Mouse (Mus musculus): ENCODE results near the gene Pros1. TPM values are rescaled to one million over a fixed set of nuclear protein-coding genes. Genes with fewer than 3 reads are reported as not detected.

The Pros1 gene
- polyA plus RNA-seq (2015; fragmentation: Nextera tagmentation; extraction: Ambion mirVana): 12.6 and 12.7 TPM in 2 replicates

- Histone ChIP-seq H3K27me3 (ENCODE audit: control insufficient read depth, insufficient read depth, low read depth, low read length) (no peaks in the 10 kb centered on the region), H3K27ac (ENCODE audit: low read length) (peak within 1 kb of the TSS; percentile 29; the same call in 1 of the 2 replicates), H3K36me3 (ENCODE audit: control insufficient read depth, insufficient read depth) (no peaks in the 10 kb centered on the region), H3K9ac (ENCODE audit: low read depth, low read length) (peak within 1 kb of the TSS; percentile 71), H3K4me3 (ENCODE audit: low read depth, low read length) (peak within 1 kb of the TSS; percentile 67), H3K9me3 (replicated peaks; ENCODE audit: control insufficient read depth, low read length) (no peaks in the 10 kb centered on the region), H3K4me1 (ENCODE audit: control insufficient read depth, low read depth, low read length) (no peaks in the 10 kb centered on the region; the same call in 1 of the 2 replicates), H3K4me2 (ENCODE audit: low read depth, low read length) (peak within 1 kb of the TSS; percentile 80)
- 4% methylated on average over 40 of the region's 42 CpGs for WGBS (ENCODE audit: insufficient replicate concordance)
- ATAC-seq (ENCODE audit: low read depth): peak; percentile 91
Observed at GRCm38 (mm10) chr16:62854191-62855068, at the start of gene Pros1. Gene Pros1, plus strand, starts transcription at chr16:62854307.

- 87% methylated on average over 3 of the region's 3 CpGs for WGBS (ENCODE audit: insufficient replicate concordance)
Observed at GRCm38 (mm10) chr16:62804621-62805020, 49.5 kb upstream of the Pros1 start.

GRCm38 (mm10) chr16:62807249-62807979, 46.7 kb upstream of the Pros1 start:
- Histone ChIP-seq H3K9ac (ENCODE audit: low read depth, low read length) (no peak overlapping the region), H3K4me1 (ENCODE audit: control insufficient read depth, low read depth, low read length) (no peaks in the 10 kb centered on the region; the same call in 1 of the 2 replicates), H3K4me3 (ENCODE audit: low read depth, low read length) (no peak overlapping the region), H3K27me3 (ENCODE audit: control insufficient read depth, insufficient read depth, low read depth, low read length) (no peaks in the 10 kb centered on the region), H3K9me3 (replicated peaks; ENCODE audit: control insufficient read depth, low read length) (no peaks in the 10 kb centered on the region), H3K36me3 (ENCODE audit: control insufficient read depth, insufficient read depth) (no peaks in the 10 kb centered on the region), H3K27ac (ENCODE audit: low read length) (no peak overlapping the region), H3K4me2 (ENCODE audit: low read depth, low read length) (no peak overlapping the region)
- no peak for ATAC-seq (ENCODE audit: low read depth)
- WGBS (ENCODE audit: insufficient replicate concordance): 52% methylated on average over 8 of the region's 8 CpGs

More at GRCm38 (mm10) chr16:62804621-62805020, 49.5 kb upstream of the Pros1 start:
- Histone ChIP-seq H3K4me1 (ENCODE audit: control insufficient read depth, low read depth, low read length) (no peaks in the 10 kb centered on the region; the same call in 1 of the 2 replicates), H3K36me3 (ENCODE audit: control insufficient read depth, insufficient read depth) (no peaks in the 10 kb centered on the region), H3K27ac (ENCODE audit: low read length) (no peak overlapping the region), H3K9ac (ENCODE audit: low read depth, low read length) (no peak overlapping the region), H3K9me3 (replicated peaks; ENCODE audit: control insufficient read depth, low read length) (no peaks in the 10 kb centered on the region), H3K4me3 (ENCODE audit: low read depth, low read length) (no peak overlapping the region), H3K27me3 (ENCODE audit: control insufficient read depth, insufficient read depth, low read depth, low read length) (no peaks in the 10 kb centered on the region), H3K4me2 (ENCODE audit: low read depth, low read length) (no peak overlapping the region)
- ATAC-seq (ENCODE audit: low read depth): no peak

DNA sequence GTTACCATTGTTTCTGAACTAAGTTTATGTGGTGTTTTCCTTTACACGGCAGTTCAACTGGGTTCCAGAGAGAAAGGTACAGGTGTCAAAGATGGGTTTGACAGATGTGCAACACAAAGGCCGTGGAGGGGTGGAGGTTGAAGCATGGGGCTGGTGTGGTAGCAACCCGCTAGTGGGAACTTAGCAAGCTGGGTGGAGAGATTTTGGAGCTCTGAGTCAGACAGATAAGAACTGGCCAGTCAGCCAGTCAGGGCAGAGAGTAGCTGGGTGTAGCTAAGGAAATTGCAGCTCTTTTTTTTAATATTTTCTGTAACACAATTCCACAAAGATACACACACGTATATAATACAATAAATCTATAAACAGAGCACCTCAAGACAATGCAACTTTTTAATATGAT, 43.3 kb upstream of the Pros1 start:
- H3K4me1 ChIP-seq (ENCODE audit: control insufficient read depth, low read depth, low read length): no peaks in the 10 kb centered on the region; the same call in 1 of the 2 replicates
- H3K27ac ChIP-seq (ENCODE audit: low read length): no peak overlapping the region
- H3K9me3 ChIP-seq (replicated peaks; ENCODE audit: control insufficient read depth, low read length): no peaks in the 10 kb centered on the region
- WGBS (ENCODE audit: insufficient replicate concordance): 35% methylated on average over 4 of the region's 4 CpGs
- no peak overlapping the region for H3K4me3 ChIP-seq (ENCODE audit: low read depth, low read length)
- no peak for ATAC-seq (ENCODE audit: low read depth)
- H3K9ac ChIP-seq (ENCODE audit: low read depth, low read length): no peak overlapping the region
- no peaks in the 10 kb centered on the region for H3K36me3 ChIP-seq (ENCODE audit: control insufficient read depth, insufficient read depth)
- H3K27me3 ChIP-seq (ENCODE audit: control insufficient read depth, insufficient read depth, low read depth, low read length): no peaks in the 10 kb centered on the region
- no peak overlapping the region for H3K4me2 ChIP-seq (ENCODE audit: low read depth, low read length)

- Histone ChIP-seq H3K4me2 (ENCODE audit: low read depth, low read length) (no peak overlapping the region), H3K27me3 (ENCODE audit: control insufficient read depth, insufficient read depth, low read depth, low read length) (no peaks in the 10 kb centered on the region), H3K36me3 (ENCODE audit: control insufficient read depth, insufficient read depth) (no peaks in the 10 kb centered on the region), H3K9me3 (replicated peaks; ENCODE audit: control insufficient read depth, low read length) (no peaks in the 10 kb centered on the region), H3K4me3 (ENCODE audit: low read depth, low read length) (no peak overlapping the region), H3K4me1 (ENCODE audit: control insufficient read depth, low read depth, low read length) (no peaks in the 10 kb centered on the region), H3K27ac (ENCODE audit: low read length) (no peak overlapping the region), H3K9ac (ENCODE audit: low read depth, low read length) (no peak overlapping the region)
- WGBS (ENCODE audit: insufficient replicate concordance): 65% methylated on average over 5 of the region's 5 CpGs
- ATAC-seq (ENCODE audit: low read depth): no peak
Observed at GRCm38 (mm10) chr16:62813790-62814189, 40.3 kb upstream of the Pros1 start.

- H3K27ac ChIP-seq (ENCODE audit: low read length): no peak within 1 kb of the TSS
- no peaks in the 10 kb centered on the region for H3K9me3 ChIP-seq (replicated peaks; ENCODE audit: control insufficient read depth, low read length)
- WGBS (ENCODE audit: insufficient replicate concordance): 51% methylated on average over 5 of the region's 5 CpGs
- no peak within 1 kb of the TSS for H3K9ac ChIP-seq (ENCODE audit: low read depth, low read length)
- no peaks in the 10 kb centered on the region for H3K36me3 ChIP-seq (ENCODE audit: control insufficient read depth, insufficient read depth)
- H3K4me1 ChIP-seq (ENCODE audit: control insufficient read depth, low read depth, low read length): no peaks in the 10 kb centered on the region
- no peak within 1 kb of the TSS for H3K4me2 ChIP-seq (ENCODE audit: low read depth, low read length)
- H3K4me3 ChIP-seq (ENCODE audit: low read depth, low read length): no peak within 1 kb of the TSS
- H3K27me3 ChIP-seq (ENCODE audit: control insufficient read depth, insufficient read depth, low read depth, low read length): no peaks in the 10 kb centered on the region
- no peak for ATAC-seq (ENCODE audit: low read depth)
Observed at GRCm38 (mm10) chr16:62814491-62814890, 39.6 kb upstream of the Pros1 start, which contains the start of gene Stx19. Gene Stx19, plus strand, starts transcription at chr16:62814676.

DNA sequence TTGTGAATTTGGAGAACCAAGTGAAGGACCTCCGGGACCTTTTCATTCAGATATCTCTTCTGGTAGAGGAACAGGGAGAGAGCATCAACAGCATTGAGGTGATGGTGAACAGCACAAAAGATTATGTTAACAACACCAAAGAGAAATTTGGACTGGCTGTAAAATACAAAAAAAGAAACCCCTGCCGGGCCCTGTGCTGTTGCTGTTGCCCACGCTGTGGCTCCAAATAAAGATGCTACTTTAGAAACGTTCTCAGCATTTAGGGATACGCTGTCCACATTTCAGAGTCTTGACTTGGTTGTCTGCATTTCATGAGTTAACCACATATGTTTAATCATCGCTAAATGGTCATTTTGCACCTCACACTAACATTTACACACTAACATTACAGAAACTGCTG, 31.6 kb upstream of the Pros1 start:
- no peaks in the 10 kb centered on the region for H3K27me3 ChIP-seq (ENCODE audit: control insufficient read depth, insufficient read depth, low read depth, low read length)
- ATAC-seq (ENCODE audit: low read depth): no peak
- no peaks in the 10 kb centered on the region for H3K4me1 ChIP-seq (ENCODE audit: control insufficient read depth, low read depth, low read length)
- 81% methylated on average over 6 of the region's 6 CpGs for WGBS (ENCODE audit: insufficient replicate concordance)
- H3K27ac ChIP-seq (ENCODE audit: low read length): no peak overlapping the region
- H3K9ac ChIP-seq (ENCODE audit: low read depth, low read length): no peak overlapping the region
- H3K36me3 ChIP-seq (ENCODE audit: control insufficient read depth, insufficient read depth): no peaks in the 10 kb centered on the region
- H3K4me3 ChIP-seq (ENCODE audit: low read depth, low read length): no peak overlapping the region
- H3K4me2 ChIP-seq (ENCODE audit: low read depth, low read length): no peak overlapping the region
- H3K9me3 ChIP-seq (replicated peaks; ENCODE audit: control insufficient read depth, low read length): no peaks in the 10 kb centered on the region

- Histone ChIP-seq H3K9ac (ENCODE audit: low read depth, low read length) (no peak overlapping the region), H3K27ac (ENCODE audit: low read length) (no peak overlapping the region), H3K4me1 (ENCODE audit: control insufficient read depth, low read depth, low read length) (no peaks in the 10 kb centered on the region), H3K27me3 (ENCODE audit: control insufficient read depth, insufficient read depth, low read depth, low read length) (no peaks in the 10 kb centered on the region), H3K36me3 (ENCODE audit: control insufficient read depth, insufficient read depth) (no peaks in the 10 kb centered on the region), H3K9me3 (replicated peaks; ENCODE audit: control insufficient read depth, low read length) (no peaks in the 10 kb centered on the region), H3K4me2 (ENCODE audit: low read depth, low read length) (no peak overlapping the region), H3K4me3 (ENCODE audit: low read depth, low read length) (no peak overlapping the region)
- WGBS (ENCODE audit: insufficient replicate concordance): 53% methylated on average over 12 of the region's 12 CpGs
- no peak for ATAC-seq (ENCODE audit: low read depth)
Observed at GRCm38 (mm10) chr16:62826156-62827001, 27.7 kb upstream of the Pros1 start.

All from liver, embryonic 16.5 days (tissue).